Mouse (Mus musculus) ES-E14 (cell line): Measurements from ENCODE around the gene Ints6. TPM values are rescaled to one million over a fixed set of nuclear protein-coding genes. Genes with fewer than 3 reads are reported as not detected.

Source experiments
- DNase-seq: peaks from one replicate; pipeline ENCODE4 v3.0.0-alpha.2; 2013; ENCODE audit warnings: low read depth, low spot score
- H3K27ac ChIP-seq: 2 replicates; pipeline ENCODE4 v1.5.1; 2012; ENCODE audit warnings: low read depth, mild to moderate bottlenecking, low read length, moderate library complexity, mixed read lengths; ENCODE audit not compliant: poor library complexity, insufficient read depth, severe bottlenecking
- H3K36me3 ChIP-seq: 2 replicates; pipeline ENCODE4 v1.6.1; 2012; ENCODE audit warnings: mild to moderate bottlenecking, low read length, moderate library complexity, mixed read lengths; ENCODE audit not compliant: control insufficient read depth, poor library complexity, insufficient read depth, severe bottlenecking
- H3K4me1 ChIP-seq, 2 experiments: fragments of 150-350 bp in 1 of 2; sonication (generic) in 1 of 2; 2 replicates each; pipeline ENCODE4 v1.6.1; 2012; ENCODE audit warnings: low read length in 2 of 2, mild to moderate bottlenecking in 1 of 2, mixed read lengths in 1 of 2; ENCODE audit not compliant: control insufficient read depth in 2 of 2, insufficient read depth in 2 of 2, poor library complexity in 1 of 2
- H3K4me3 ChIP-seq, 2 experiments: fragments of 150-350 bp in 1 of 2; sonication (generic) in 1 of 2; 2 replicates each; pipeline ENCODE4 v1.5.1; 2012; ENCODE audit warnings: low read length in 2 of 2, low read depth in 1 of 2, mild to moderate bottlenecking in 1 of 2, mixed read lengths in 1 of 2; ENCODE audit not compliant: insufficient read depth in 1 of 2, poor library complexity in 1 of 2, severe bottlenecking in 1 of 2
- H3K9ac ChIP-seq: 2 replicates; pipeline ENCODE4 v1.6.1; 2012; ENCODE audit warnings: low read depth, mild to moderate bottlenecking, low read length, mixed read lengths; ENCODE audit not compliant: poor library complexity, insufficient read depth, severe bottlenecking
- H3K9me3 ChIP-seq: fragments of 150-350 bp; sonication (generic); 2 replicates; pipeline ENCODE4 v1.6.1; 2012; ENCODE audit warnings: low read depth, mild to moderate bottlenecking, low read length; ENCODE audit not compliant: control insufficient read depth, insufficient read depth
- CHD2 ChIP-seq: IDR thresholded peaks from 2 replicates; pipeline ENCODE4 v1.6.1; 2014; ENCODE audit warnings: mild to moderate bottlenecking, low read depth, low read length, inconsistent platforms
- HCFC1 ChIP-seq: IDR thresholded peaks from 2 replicates; pipeline ENCODE4 v1.6.1; 2012; ENCODE audit warnings: low read length, inconsistent platforms, borderline replicate concordance; ENCODE audit not compliant: insufficient read depth
- MAFK ChIP-seq: IDR thresholded peaks from 2 replicates; pipeline ENCODE4 v1.6.1; 2014; ENCODE audit warnings: mild to moderate bottlenecking, low read depth, low read length, inconsistent platforms; ENCODE audit not compliant: insufficient read depth
- ZC3H11A ChIP-seq: IDR thresholded peaks from 2 replicates; pipeline ENCODE4 v1.6.1; 2012; ENCODE audit warnings: low read depth, mild to moderate bottlenecking, inconsistent platforms, low read length, borderline replicate concordance
- ZNF384 ChIP-seq: IDR thresholded peaks from 2 replicates; pipeline ENCODE4 v1.6.1; 2012; ENCODE audit warnings: low read depth, low read length, inconsistent platforms
- in situ Hi-C, 2 experiments: fragments of 600-800 bp; cut with MboI; formaldehyde crosslinking; loops; one replicate each; pipeline ENCODE4 v1.15.1; 2025; ENCODE audit warnings: low sequenced_read_pairs in 2 of 2, inconsistent platforms in 1 of 2; ENCODE audit not compliant: unreplicated experiment in 2 of 2
- total RNA-seq: library from RNA; depleted of rRNA; stranded (reverse); fragments of 300-350 nt; gene quantifications from 2 replicates; pipeline ENCODE4 v1.2.3, GENCODE M21; 2012

Gene Ints6
- total RNA-seq, 1 experiment = 38.4 TPM

GRCm38 (mm10) chr14:62780520-62781316 lies 19.7 kb upstream of the Ints6 start:
- H3K4me3 ChIP-seq = no peak overlapping the region
- TF ChIP-seq ZNF384 = no peak
- TF ChIP-seq CHD2 = no peak
- no peak for TF ChIP-seq HCFC1
- TF ChIP-seq MAFK = no peak
- no peak for TF ChIP-seq ZC3H11A
- DNase-seq = no peak
- no peak overlapping the region for H3K9ac ChIP-seq
- in situ Hi-C loops = no loop called here
- H3K36me3 ChIP-seq = no peaks in the 10 kb centered on the region
- no peaks in the 10 kb centered on the region; a peak in 1 of 4 replicates for H3K4me1 ChIP-seq
- no peak overlapping the region for H3K27ac ChIP-seq
- H3K9me3 ChIP-seq = no peaks in the 10 kb centered on the region

GRCm38 (mm10) chr14:62778095-62778494 lies 17.1 kb upstream of the Ints6 start:
- in situ Hi-C loops = no loop called here
- Histone ChIP-seq H3K27ac (no peak overlapping the region), H3K36me3 (no peaks in the 10 kb centered on the region), H3K4me1 (peaks cover 9 to 12% of the 10 kb centered on the region in 2 experiments; a peak in 3 of 4 replicates), H3K4me3 (no peak overlapping the region), H3K9me3 (no peaks in the 10 kb centered on the region), H3K9ac (no peak overlapping the region)
- no peak for DNase-seq
- no peak for TF ChIP-seq HCFC1
- TF ChIP-seq MAFK = no peak
- no peak for TF ChIP-seq ZC3H11A
- no peak for TF ChIP-seq ZNF384
- TF ChIP-seq CHD2 = no peak

GRCm38 (mm10) chr14:62775034-62775433 lies 14.1 kb upstream of the Ints6 start:
- H3K4me3 ChIP-seq = no peak overlapping the region
- H3K27ac ChIP-seq = no peak overlapping the region
- TF ChIP-seq ZC3H11A = no peak
- no peak for TF ChIP-seq HCFC1
- TF ChIP-seq MAFK = no peak
- no peak for TF ChIP-seq ZNF384
- TF ChIP-seq CHD2 = no peak
- no peak for DNase-seq
- no peak overlapping the region for H3K9ac ChIP-seq
- in situ Hi-C loops = no loop called here
- no peaks in the 10 kb centered on the region for H3K36me3 ChIP-seq
- H3K9me3 ChIP-seq = no peaks in the 10 kb centered on the region
- peaks cover 9 to 14% of the 10 kb centered on the region in 2 experiments; a peak in 3 of 4 replicates for H3K4me1 ChIP-seq

GRCm38 (mm10) chr14:62774246-62774645 lies 13.3 kb upstream of the Ints6 start:
- Histone ChIP-seq H3K36me3 (no peaks in the 10 kb centered on the region), H3K4me3 (no peak overlapping the region), H3K9me3 (no peaks in the 10 kb centered on the region), H3K9ac (no peak overlapping the region), H3K27ac (no peak overlapping the region), H3K4me1 (peaks cover 9 to 14% of the 10 kb centered on the region in 2 experiments; a peak in 3 of 4 replicates)
- DNase-seq = no peak
- TF ChIP-seq CHD2 = no peak
- TF ChIP-seq ZC3H11A = no peak
- no peak for TF ChIP-seq ZNF384
- TF ChIP-seq HCFC1 = no peak
- no peak for TF ChIP-seq MAFK
- in situ Hi-C loops = no loop called here
